Mouse (Mus musculus) thymus, postnatal 14 days (tissue): ENCODE results near the gene Gm7271.
A peak's percentile ranks its signal among the peaks of the same experiment; 100 is the strongest.

Source experiments
- DNase-seq: peaks from one replicate; pipeline ENCODE4 v3.0.0; 2021

The Gm7271 gene

GRCm38 (mm10) chr5:76483811-76484210, at the start of gene Gm7271:
Gene Gm7271, plus strand, starts transcription at chr5:76484040.
- DNase-seq: no peak

GRCm38 (mm10) chr5:76437100-76437499, 46.7 kb upstream of the Gm7271 start:
- no peak for DNase-seq

- no peak for DNase-seq
Measured at GRCm38 (mm10) chr5:76437696-76438095, 46.1 kb upstream of the Gm7271 start.

- DNase-seq: no peak
Measured at GRCm38 (mm10) chr5:76441431-76441830, 42.4 kb upstream of the Gm7271 start.

GRCm38 (mm10) chr5:76474931-76475330, 8.9 kb upstream of the Gm7271 start:
- no peak for DNase-seq

GRCm38 (mm10) chr5:76476873-76477272, 7.0 kb upstream of the Gm7271 start:
- DNase-seq: no peak

GRCm38 (mm10) chr5:76477764-76478163, 6.1 kb upstream of the Gm7271 start:
- DNase-seq: no peak

GRCm38 (mm10) chr5:76495126-76495525, 11.3 kb downstream of the Gm7271 start:
- no peak for DNase-seq

GRCm38 (mm10) chr5:76522446-76522845, 38.6 kb downstream of the Gm7271 start:
- no peak for DNase-seq

GRCm38 (mm10) chr5:76524623-76525022, 40.8 kb downstream of the Gm7271 start:
- DNase-seq: no peak

GRCm38 (mm10) chr5:76525066-76525465, 41.2 kb downstream of the Gm7271 start:
- DNase-seq: no peak

GRCm38 (mm10) chr5:76525829-76526228, 42.0 kb downstream of the Gm7271 start:
- no peak for DNase-seq

- DNase-seq: peak; percentile 93
Measured at GRCm38 (mm10) chr5:76529040-76529703, 45.3 kb downstream of the Gm7271 start, which contains the start of gene Exoc1. Gene Exoc1, plus strand, starts transcription at chr5:76529311.

GRCm38 (mm10) chr5:76529704-76530066, 45.8 kb downstream of the Gm7271 start:
- DNase-seq: no peak

- DNase-seq: no peak
Measured at GRCm38 (mm10) chr5:76533186-76533585, 49.3 kb downstream of the Gm7271 start.

GRCm38 (mm10) chr5:76536231-76536630, 52.4 kb downstream of the Gm7271 start:
- no peak for DNase-seq

GRCm38 (mm10) chr5:76537578-76537977, 53.7 kb downstream of the Gm7271 start:
- no peak for DNase-seq

GRCm38 (mm10) chr5:76540181-76540580, 56.3 kb downstream of the Gm7271 start:
- no peak for DNase-seq

GRCm38 (mm10) chr5:76540842-76541241, 57.0 kb downstream of the Gm7271 start:
- DNase-seq: no peak

GRCm38 (mm10) chr5:76543200-76543599, 59.4 kb downstream of the Gm7271 start:
- DNase-seq: peak; percentile 12

GRCm38 (mm10) chr5:76550426-76550825, 66.6 kb downstream of the Gm7271 start:
- no peak for DNase-seq

- peak; percentile 82 for DNase-seq
Measured at GRCm38 (mm10) chr5:76565321-76565720, 81.5 kb downstream of the Gm7271 start.
